In the genomic region with DNA sequence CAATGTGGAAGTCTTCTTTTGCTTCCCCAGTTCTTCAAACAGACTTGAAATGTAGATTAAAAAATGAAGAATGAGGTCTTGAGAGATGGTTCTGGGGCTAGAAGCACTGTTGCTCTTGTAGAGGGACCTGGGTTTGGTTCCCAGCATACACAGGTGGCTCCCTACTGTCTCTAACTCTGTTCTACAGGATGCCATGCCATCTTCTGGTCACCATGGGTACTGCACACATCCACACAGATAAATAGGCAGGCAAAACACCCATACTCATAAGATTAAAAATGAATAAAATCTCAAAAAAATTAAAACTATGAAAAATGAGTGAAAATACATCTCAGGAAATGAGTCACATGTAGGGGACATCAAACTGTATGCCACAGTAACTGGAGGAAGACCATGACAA, we compare ENCODE assay signal across 18 mouse cellular contexts.
DNase-seq lines count a peak whose midpoint lies in the region; ATAC-seq and TF ChIP-seq lines count a peak whose summit lies in the region.
"Had no signal": no experiment of that assay in that cellular context is flagged by ENCODE, and none has a peak within 500 bp of the region (broad histone marks: within the 10 kb centered on the region; RNA-seq: fewer than 3 reads in every experiment).

No protein-coding gene starts in this region.

- H3K27ac ChIP-seq in heart, adult 2 months = no peak overlapping the region
- no peak overlapping the region for H3K27ac ChIP-seq in liver, embryonic 14.5 days
- no peak overlapping the region for H3K27ac ChIP-seq in MEL (ENCODE audit: control insufficient read depth, low read depth, low read length)
- H3K27ac ChIP-seq in neural tube, embryonic 15.5 days (replicated peaks) = no peak overlapping the region
- H3K27ac ChIP-seq: heart, embryonic 10.5 days; hindbrain, embryonic 15.5 days; limb, embryonic 10.5 days; liver, embryonic 13.5 days had no signal

- no peak for TF ChIP-seq EP300 in heart, adult 2 months (IDR thresholded peaks at IDR 0.05; ENCODE audit: insufficient read depth, low read depth, low read length)
- no peak for TF ChIP-seq EP300 in liver, embryonic 14.5 days (IDR thresholded peaks at IDR 0.05; ENCODE audit: low read depth)
- no peak for TF ChIP-seq EP300 in MEL (IDR thresholded peaks at IDR 0.05; ENCODE audit: low read depth in 1 of 2, low read length in 2 of 2)

- TF ChIP-seq POLR2A in heart, adult 2 months (IDR thresholded peaks at IDR 0.05; ENCODE audit: insufficient read depth, low read depth, low read length) = no peak
- no peak for TF ChIP-seq POLR2A in MEL (IDR thresholded peaks at IDR 0.05; ENCODE audit: control insufficient read depth in 1 of 2, insufficient read depth in 1 of 2, low read depth in 1 of 2, low read length in 2 of 2, poor library complexity in 1 of 2)

- no peak for TF ChIP-seq RAD21 in MEL (IDR thresholded peaks at IDR 0.05; ENCODE audit: low read depth, low read length)

- no peaks in the 10 kb centered on the region for H3K9me3 ChIP-seq in liver, embryonic 14.5 days (ENCODE audit: control insufficient read depth, low read length)
- H3K9me3 ChIP-seq in MEL (replicated peaks; ENCODE audit: insufficient read depth, low read length) = no peaks in the 10 kb centered on the region
- H3K9me3 ChIP-seq in neural tube, embryonic 15.5 days (replicated peaks) = no peaks in the 10 kb centered on the region
- H3K9me3 ChIP-seq: hindbrain, embryonic 15.5 days; limb, embryonic 10.5 days; liver, embryonic 13.5 days had no signal

- no peaks in the 10 kb centered on the region for H3K36me3 ChIP-seq in heart, adult 2 months (ENCODE audit: control insufficient read depth, insufficient read depth, low read length)
- H3K36me3 ChIP-seq in liver, embryonic 14.5 days (replicated peaks; ENCODE audit: control insufficient read depth, insufficient read depth, low read depth) = no peaks in the 10 kb centered on the region
- H3K36me3 ChIP-seq in MEL (ENCODE audit: control insufficient read depth in 1 of 2, insufficient read depth in 2 of 2, low read length in 2 of 2) = no peaks in the 10 kb centered on the region
- H3K36me3 ChIP-seq in neural tube, embryonic 15.5 days = no peaks in the 10 kb centered on the region
- H3K36me3 ChIP-seq: heart, embryonic 10.5 days; hindbrain, embryonic 15.5 days; limb, embryonic 10.5 days; liver, embryonic 13.5 days had no signal

- H3K4me3 ChIP-seq in heart, adult 2 months = no peak overlapping the region
- no peak overlapping the region for H3K4me3 ChIP-seq in liver, embryonic 14.5 days (ENCODE audit: insufficient read depth in 1 of 2, low read depth in 2 of 2, low read length in 2 of 2)
- H3K4me3 ChIP-seq in MEL (ENCODE audit: control insufficient read depth in 1 of 2, insufficient read depth in 1 of 2, low read depth in 2 of 2, low read length in 2 of 2) = no peak overlapping the region
- H3K4me3 ChIP-seq in neural tube, embryonic 15.5 days (replicated peaks) = no peak overlapping the region
- H3K4me3 ChIP-seq: heart, embryonic 10.5 days; hindbrain, embryonic 15.5 days; limb, embryonic 10.5 days; liver, embryonic 13.5 days; myocyte had no signal

- no peaks in the 10 kb centered on the region for H3K4me1 ChIP-seq in heart, adult 2 months (ENCODE audit: control insufficient read depth, insufficient read depth, low read length)
- no peaks in the 10 kb centered on the region for H3K4me1 ChIP-seq in liver, embryonic 14.5 days (replicated peaks; ENCODE audit: control insufficient read depth in 2 of 2, insufficient read depth in 2 of 2, low read length in 1 of 2)
- no peaks in the 10 kb centered on the region for H3K4me1 ChIP-seq in MEL (ENCODE audit: control insufficient read depth in 1 of 2, insufficient read depth in 2 of 2, low read length in 2 of 2)
- no peaks in the 10 kb centered on the region for H3K4me1 ChIP-seq in neural tube, embryonic 15.5 days
- H3K4me1 ChIP-seq: liver, embryonic 13.5 days had no signal

- intact Hi-C loops in heart, adult 2 months (cut with DNase I) = no loop called here
- intact Hi-C loops in heart, postnatal 25 days (cut with DNase I) = no loop called here

- H3K9ac ChIP-seq in heart, adult 2 months (ENCODE audit: low read depth, low read length) = no peak overlapping the region
- no peak overlapping the region for H3K9ac ChIP-seq in liver, embryonic 14.5 days (replicated peaks)
- no peak overlapping the region for H3K9ac ChIP-seq in MEL (ENCODE audit: control insufficient read depth, low read depth, low read length, poor library complexity, severe bottlenecking)
- no peak overlapping the region for H3K9ac ChIP-seq in neural tube, embryonic 15.5 days (replicated peaks)
- H3K9ac ChIP-seq: hindbrain, embryonic 15.5 days; liver, embryonic 13.5 days had no signal

- peak; percentile 43 for TF ChIP-seq CTCF in heart, adult 2 months (IDR thresholded peaks at IDR 0.05)
- TF ChIP-seq CTCF in liver, embryonic 14.5 days (IDR thresholded peaks at IDR 0.05; ENCODE audit: low read depth) = peak; percentile 34; the same call in 1 of the 2 replicates
- TF ChIP-seq CTCF in MEL (IDR thresholded peaks at IDR 0.05 in 2 of 3, conservative IDR thresholded peaks at IDR 0.05 in 1 of 3; ENCODE audit: control insufficient read depth in 1 of 3, insufficient read depth in 1 of 3, low read depth in 2 of 3, low read length in 3 of 3, poor library complexity in 1 of 3, severe bottlenecking in 1 of 3) = peak in 1 of 3 experiments; percentile 15; a peak in 1 of 6 replicates

- ATAC-seq in liver, embryonic 14.5 days (ENCODE audit: insufficient read depth) = no peak
- ATAC-seq in neural tube, embryonic 15.5 days (ENCODE audit: low FRiP score) = no peak

- no peak overlapping the region for H3K4me2 ChIP-seq in liver, embryonic 14.5 days (ENCODE audit: low read depth)
- no peak overlapping the region for H3K4me2 ChIP-seq in neural tube, embryonic 15.5 days
- H3K4me2 ChIP-seq: hindbrain, embryonic 15.5 days; liver, embryonic 13.5 days; midbrain, embryonic 11.5 days had no signal

- DNase-seq in heart, adult 2 months = no peak
- no peak for DNase-seq in heart, postnatal 25 days (ENCODE audit: low spot score)
- no peak for DNase-seq in liver, embryonic 14.5 days (ENCODE audit: low read depth in 3 of 3, low spot score in 3 of 3)
- DNase-seq in liver (no peak), 416B (ENCODE audit: low read depth) (peak; percentile 3), MEL (ENCODE audit: low read depth, low spot score) (peak; percentile 1)
- DNase-seq in embryo, embryonic 11 days = no peak
- DNase-seq: cerebellum, adult 9-10 months; gastrocnemius, postnatal 25 days; heart, postnatal 10 days; kidney, adult 18-20 months; liver, embryonic 13.5 days had no signal

- H3K27me3 ChIP-seq in heart, adult 2 months (ENCODE audit: control insufficient read depth, insufficient read depth, low read length) = no peaks in the 10 kb centered on the region
- no peaks in the 10 kb centered on the region for H3K27me3 ChIP-seq in liver, embryonic 14.5 days (ENCODE audit: control insufficient read depth, insufficient read depth, low read length)
- no peaks in the 10 kb centered on the region for H3K27me3 ChIP-seq in MEL (ENCODE audit: control insufficient read depth in 1 of 2, insufficient read depth in 2 of 2, low read length in 2 of 2)
- no peaks in the 10 kb centered on the region for H3K27me3 ChIP-seq in neural tube, embryonic 15.5 days (replicated peaks)
- H3K27me3 ChIP-seq: hindbrain, embryonic 15.5 days; liver, embryonic 13.5 days had no signal

- no peaks in the 10 kb centered on the region for H3K79me2 ChIP-seq in heart, adult 2 months (replicated peaks; ENCODE audit: control insufficient read depth, insufficient read depth, low read length)
- no peaks in the 10 kb centered on the region for H3K79me2 ChIP-seq in MEL (ENCODE audit: control insufficient read depth, insufficient read depth, low read length, poor library complexity)

TF ChIP-seq in MEL, 35 proteins besides CTCF, POLR2A, EP300 and RAD21:
- no peak for TF ChIP-seq ELF1 (IDR thresholded peaks at IDR 0.05; ENCODE audit: low read depth, low read length)
- TF ChIP-seq MAFK (IDR thresholded peaks at IDR 0.05; ENCODE audit: borderline replicate concordance, low read depth, low read length) = no peak
- no peak for TF ChIP-seq USF1 (IDR thresholded peaks at IDR 0.05; ENCODE audit: low read depth, low read length)

Comparison
In these comparisons a context has a peak if more than half of its experiments do, and no peak if none do; other contexts are left out.
1. DNase-seq: peak in 416B (single experiment) and MEL (single experiment); none in heart, adult 2 months (0 of 2), heart, postnatal 25 days (single experiment), liver, embryonic 14.5 days (0 of 3), liver (single experiment) and embryo, embryonic 11 days (single experiment).